Mouse (Mus musculus) midbrain, embryonic 10.5 days (tissue): ENCODE results near the gene Phf20. TPM values are rescaled to one million over a fixed set of nuclear protein-coding genes. Genes with fewer than 3 reads are reported as not detected.

ENCODE experiments used
- DNase-seq: peaks from one replicate; pipeline ENCODE4 v3.0.0-alpha.2; 2017; ENCODE audit warnings: low spot score
- H3K27ac ChIP-seq: fragments of 300-500 bp; sonication (generic); replicated peaks from 2 replicates; pipeline ENCODE4 v1.5.1; 2016; ENCODE audit warnings: mild to moderate bottlenecking
- H3K27me3 ChIP-seq: fragments of 300-500 bp; sonication (generic); 2 replicates; pipeline ENCODE4 v1.6.1; 2016; ENCODE audit warnings: low read depth, mild to moderate bottlenecking; ENCODE audit not compliant: poor library complexity, severe bottlenecking
- H3K36me3 ChIP-seq: fragments of 300-500 bp; sonication (generic); 2 replicates; pipeline ENCODE4 v1.6.1; 2016; ENCODE audit warnings: mild to moderate bottlenecking, moderate library complexity
- H3K4me1 ChIP-seq: fragments of 300-500 bp; sonication (generic); 2 replicates; pipeline ENCODE4 v1.6.1; 2016
- H3K4me3 ChIP-seq: fragments of 300-500 bp; sonication (generic); 2 replicates; pipeline ENCODE4 v1.5.1; 2016; ENCODE audit warnings: mild to moderate bottlenecking, moderate library complexity
- H3K9me3 ChIP-seq: fragments of 300-500 bp; sonication (generic); replicated peaks from 2 replicates; pipeline ENCODE4 v1.6.1; 2016; ENCODE audit warnings: mild to moderate bottlenecking
- WGBS: fragments of 180-500 bp; shearing (Covaris S2); methylation state at CpG from one replicate; pipeline ENCODE4 v1.1.7; 2016; 5-methylcytosine and 5-hydroxymethylcytosine counted together
- polyA plus RNA-seq: library from polyadenylated mRNA; unstranded; fragments of >200 nt; fragmentation: Nextera tagmentation; extraction: Ambion mirVana; gene quantifications from 2 replicates; pipeline ENCODE4 v1.2.1, GENCODE M21; 2016

Gene Phf20
- polyA plus RNA-seq, 1 experiment from 2014 or later, result 75.5 TPM

GRCm38 (mm10) chr2:156312297-156312897 is 116.1 kb downstream of the Phf20 start, which contains the start of the genes Cnbd2 and Scand1:
Gene Cnbd2, plus strand, starts transcription at chr2:156312299.
Gene Scand1, minus strand, starts transcription at chr2:156312704.
- Histone ChIP-seq H3K4me3 (peak within 1 kb of the TSS; percentile 95), H3K27ac (peak within 1 kb of the TSS; percentile 98), H3K9me3 (no peaks in the 10 kb centered on the region), H3K36me3 (peaks cover 36% of the 10 kb centered on the region), H3K27me3 (no peaks in the 10 kb centered on the region), H3K4me1 (peaks cover 17% of the 10 kb centered on the region)
- under 1% methylated on average over 49 of the region's 49 CpGs for WGBS
- peak; percentile 92 for DNase-seq

- H3K4me1 ChIP-seq, result peaks cover 17% of the 10 kb centered on the region
- peak overlapping the region; percentile 95 for H3K4me3 ChIP-seq
- H3K27ac ChIP-seq, result peak overlapping the region; percentile 98; the same call in 1 of the 2 replicates
- DNase-seq, result no peak
- H3K36me3 ChIP-seq, result peaks cover 29% of the 10 kb centered on the region
- H3K9me3 ChIP-seq, result no peaks in the 10 kb centered on the region
- WGBS, result 58% methylated on average over 3 of the region's 3 CpGs
- H3K27me3 ChIP-seq, result no peaks in the 10 kb centered on the region
Observed at GRCm38 (mm10) chr2:156313153-156313552, 116.9 kb downstream of the Phf20 start.

GRCm38 (mm10) chr2:156314811-156315210 is 118.5 kb downstream of the Phf20 start:
- H3K4me1 ChIP-seq, result peaks cover 17% of the 10 kb centered on the region
- WGBS, result 99% methylated on average over 6 of the region's 6 CpGs
- peaks cover 18% of the 10 kb centered on the region for H3K36me3 ChIP-seq
- H3K27me3 ChIP-seq, result no peaks in the 10 kb centered on the region
- no peaks in the 10 kb centered on the region for H3K9me3 ChIP-seq
- DNase-seq, result no peak
- H3K27ac ChIP-seq, result no peak overlapping the region
- H3K4me3 ChIP-seq, result no peak overlapping the region

GRCm38 (mm10) chr2:156318491-156318890 is 122.2 kb downstream of the Phf20 start:
- DNase-seq, result no peak
- Histone ChIP-seq H3K4me1 (no peaks in the 10 kb centered on the region), H3K27ac (no peak overlapping the region), H3K9me3 (no peaks in the 10 kb centered on the region), H3K36me3 (peaks cover 16% of the 10 kb centered on the region), H3K4me3 (no peak overlapping the region), H3K27me3 (no peaks in the 10 kb centered on the region)

- H3K27ac ChIP-seq, result no peak overlapping the region
- H3K4me3 ChIP-seq, result no peak overlapping the region
- no peaks in the 10 kb centered on the region for H3K9me3 ChIP-seq
- 81% methylated on average over 6 of the region's 6 CpGs for WGBS
- peaks cover 5% of the 10 kb centered on the region for H3K36me3 ChIP-seq
- no peaks in the 10 kb centered on the region for H3K27me3 ChIP-seq
- no peak for DNase-seq
- 0 out of 2 replicates have a peak, but pooled peaks cover 8% of the 10 kb centered on the region for H3K4me1 ChIP-seq
Observed at GRCm38 (mm10) chr2:156321538-156321937, 125.3 kb downstream of the Phf20 start.

GRCm38 (mm10) chr2:156324116-156324588 is 127.9 kb downstream of the Phf20 start:
- Histone ChIP-seq H3K27ac (no peak overlapping the region), H3K9me3 (no peaks in the 10 kb centered on the region), H3K36me3 (peaks cover 5% of the 10 kb centered on the region), H3K4me3 (no peak overlapping the region), H3K27me3 (no peaks in the 10 kb centered on the region), H3K4me1 (0 out of 2 replicates have a peak, but pooled peaks cover 8% of the 10 kb centered on the region)
- 72% methylated on average over 6 of the region's 6 CpGs for WGBS
- no peak for DNase-seq

- Histone ChIP-seq H3K4me1 (0 out of 2 replicates have a peak, but pooled peaks cover 8% of the 10 kb centered on the region), H3K27me3 (no peaks in the 10 kb centered on the region), H3K4me3 (no peak overlapping the region), H3K9me3 (no peaks in the 10 kb centered on the region), H3K27ac (no peak overlapping the region), H3K36me3 (peaks cover 5% of the 10 kb centered on the region)
- DNase-seq, result no peak
- 49% methylated on average over 5 of the region's 5 CpGs for WGBS
Observed at GRCm38 (mm10) chr2:156324681-156325080, 128.4 kb downstream of the Phf20 start.

- no peak for DNase-seq
- Histone ChIP-seq H3K27ac (no peak overlapping the region), H3K36me3 (no peaks in the 10 kb centered on the region), H3K27me3 (no peaks in the 10 kb centered on the region), H3K4me1 (no peaks in the 10 kb centered on the region), H3K4me3 (no peak overlapping the region), H3K9me3 (no peaks in the 10 kb centered on the region)
- 82% methylated on average over 1 of the region's 1 CpGs for WGBS
Observed at GRCm38 (mm10) chr2:156330681-156331080, 134.4 kb downstream of the Phf20 start.

GRCm38 (mm10) chr2:156331446-156331965 is 135.2 kb downstream of the Phf20 start:
- 87% methylated on average over 7 of the region's 7 CpGs for WGBS
- no peaks in the 10 kb centered on the region for H3K9me3 ChIP-seq
- no peaks in the 10 kb centered on the region for H3K27me3 ChIP-seq
- no peak overlapping the region for H3K27ac ChIP-seq
- no peak overlapping the region for H3K4me3 ChIP-seq
- no peaks in the 10 kb centered on the region for H3K4me1 ChIP-seq
- H3K36me3 ChIP-seq, result no peaks in the 10 kb centered on the region
- no peak for DNase-seq

- 86% methylated on average over 4 of the region's 4 CpGs for WGBS
- H3K9me3 ChIP-seq, result no peaks in the 10 kb centered on the region
- H3K36me3 ChIP-seq, result no peaks in the 10 kb centered on the region
- no peak overlapping the region for H3K4me3 ChIP-seq
- no peaks in the 10 kb centered on the region for H3K27me3 ChIP-seq
- H3K27ac ChIP-seq, result no peak overlapping the region
- peaks cover 6% of the 10 kb centered on the region for H3K4me1 ChIP-seq
- DNase-seq, result no peak
Observed at GRCm38 (mm10) chr2:156340078-156340477, 143.8 kb downstream of the Phf20 start.

GRCm38 (mm10) chr2:156344775-156345532 is 148.7 kb downstream of the Phf20 start:
- Histone ChIP-seq H3K4me1 (peaks cover 7% of the 10 kb centered on the region), H3K4me3 (no peak overlapping the region), H3K27ac (0 out of 2 replicates have a peak overlapping the region, but pooled peaks have one; percentile 35), H3K36me3 (no peaks in the 10 kb centered on the region), H3K27me3 (no peaks in the 10 kb centered on the region), H3K9me3 (no peaks in the 10 kb centered on the region)
- 53% methylated on average over 12 of the region's 12 CpGs for WGBS
- DNase-seq, result peak; percentile 38

GRCm38 (mm10) chr2:156348812-156349211 is 152.5 kb downstream of the Phf20 start:
- 79% methylated on average over 4 of the region's 4 CpGs for WGBS
- no peak overlapping the region for H3K4me3 ChIP-seq
- H3K27me3 ChIP-seq, result no peaks in the 10 kb centered on the region
- H3K4me1 ChIP-seq, result peaks cover 13% of the 10 kb centered on the region
- H3K27ac ChIP-seq, result no peak overlapping the region
- H3K36me3 ChIP-seq, result no peaks in the 10 kb centered on the region
- DNase-seq, result no peak
- no peaks in the 10 kb centered on the region for H3K9me3 ChIP-seq
